ENCODE assay signal across 9 mouse cellular contexts in the genomic region with DNA sequence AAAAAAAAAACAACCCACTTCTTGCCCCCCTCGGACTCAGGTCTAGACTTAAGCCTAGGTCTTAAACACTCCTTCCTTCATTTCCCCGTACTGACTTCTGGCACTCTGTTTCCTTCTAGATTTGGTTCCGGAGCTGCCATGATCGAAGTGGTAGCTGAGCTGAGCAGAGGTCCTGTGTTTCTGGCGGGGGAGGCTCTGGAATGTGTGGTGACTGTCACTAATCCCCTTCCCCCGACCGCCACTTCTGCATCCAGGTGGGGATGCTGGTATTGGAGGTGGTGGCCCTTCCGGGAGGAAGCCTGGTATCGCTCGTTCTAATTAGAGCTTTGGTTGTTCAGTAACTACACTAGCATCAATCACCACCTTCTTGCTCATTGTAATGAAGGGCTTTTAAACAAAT. TPM values are rescaled to one million over a fixed set of nuclear protein-coding genes. Genes with fewer than 3 reads are reported as not detected.
DNase-seq lines count a peak whose midpoint lies in the region; ATAC-seq and TF ChIP-seq lines count a peak whose summit lies in the region.
"Had no signal": no experiment of that assay in that cellular context is flagged by ENCODE, and none has a peak within 500 bp of the region (broad histone marks: within the 10 kb centered on the region; RNA-seq: fewer than 3 reads in every experiment).

No protein-coding gene starts in this region.

- peak overlapping the region; percentile 95 for H3K9ac ChIP-seq in heart, embryonic 13.5 days
- peak overlapping the region; percentile 80 for H3K9ac ChIP-seq in ES-E14 (ENCODE audit: insufficient read depth, low read depth, low read length, poor library complexity, severe bottlenecking)
- peak overlapping the region; percentile 96 for H3K9ac ChIP-seq in forebrain, embryonic 15.5 days (replicated peaks)
- peak overlapping the region; percentile 92 for H3K9ac ChIP-seq in liver, embryonic 15.5 days

- ATAC-seq in heart, embryonic 13.5 days (ENCODE audit: extremely low read depth, insufficient number of reproducible peaks, low FRiP score, low TSS enrichment) = no peak
- ATAC-seq in forebrain, embryonic 15.5 days (replicated peaks) = no peak; the same call in 1 of the 2 replicates
- no peak for ATAC-seq in liver, embryonic 15.5 days (ENCODE audit: insufficient read depth)

- H3K27ac ChIP-seq in heart, embryonic 13.5 days (replicated peaks) = peak overlapping the region; percentile 93
- H3K27ac ChIP-seq in ES-E14 (ENCODE audit: insufficient read depth, low read depth, low read length, poor library complexity, severe bottlenecking) = no peak overlapping the region
- peak overlapping the region; percentile 56 for H3K27ac ChIP-seq in forebrain, embryonic 15.5 days (replicated peaks)
- H3K27ac ChIP-seq in liver, embryonic 15.5 days (replicated peaks) = peak overlapping the region; percentile 92

- in situ Hi-C loops in ES-E14 (cut with MboI; ENCODE audit: low sequenced_read_pairs in 2 of 2, unreplicated experiment in 2 of 2) = no loop called here

- 5% methylated on average over 10 of the region's 10 CpGs for WGBS in heart, embryonic 13.5 days
- 5% methylated on average over 10 of the region's 10 CpGs for WGBS in forebrain, embryonic 15.5 days
- 6% methylated on average over 10 of the region's 10 CpGs for WGBS in liver, embryonic 15.5 days (ENCODE audit: insufficient replicate concordance)

- no peaks in the 10 kb centered on the region for H3K9me3 ChIP-seq in heart, embryonic 13.5 days
- no peaks in the 10 kb centered on the region for H3K9me3 ChIP-seq in ES-E14 (ENCODE audit: control insufficient read depth, insufficient read depth, low read depth, low read length)
- no peaks in the 10 kb centered on the region for H3K9me3 ChIP-seq in forebrain, embryonic 15.5 days
- no peaks in the 10 kb centered on the region for H3K9me3 ChIP-seq in liver, embryonic 15.5 days (replicated peaks)

- H3K36me3 ChIP-seq in heart, embryonic 13.5 days = peaks cover 44% of the 10 kb centered on the region
- H3K36me3 ChIP-seq in ES-E14 (ENCODE audit: control insufficient read depth, insufficient read depth, low read length, poor library complexity, severe bottlenecking) = peaks cover 21% of the 10 kb centered on the region; the same call in 1 of the 2 replicates
- peaks cover 30% of the 10 kb centered on the region for H3K36me3 ChIP-seq in forebrain, embryonic 15.5 days
- peaks cover 47% of the 10 kb centered on the region for H3K36me3 ChIP-seq in liver, embryonic 15.5 days (replicated peaks)

- no peak for DNase-seq in heart, adult 9 months (ENCODE audit: low spot score in 2 of 2)
- no peak for DNase-seq in ES-E14 (ENCODE audit: low read depth, low spot score)
- no peak for DNase-seq in spleen, postnatal 36 days (ENCODE audit: low spot score in 2 of 2)
- DNase-seq in right cerebral cortex, postnatal 25 days = no peak
- DNase-seq in left cerebral cortex, postnatal 4 days = no peak

- peaks cover 49% of the 10 kb centered on the region for H3K4me1 ChIP-seq in heart, embryonic 13.5 days
- H3K4me1 ChIP-seq in ES-E14 (ENCODE audit: control insufficient read depth in 2 of 2, insufficient read depth in 2 of 2, low read length in 2 of 2, poor library complexity in 1 of 2) = peaks cover 5 to 7% of the 10 kb centered on the region in 2 experiments; a peak in 3 of 4 replicates
- H3K4me1 ChIP-seq in forebrain, embryonic 15.5 days = peaks cover 48% of the 10 kb centered on the region
- H3K4me1 ChIP-seq in liver, embryonic 15.5 days (replicated peaks) = peaks cover 55% of the 10 kb centered on the region

- intact Hi-C loops in left cerebral cortex, postnatal 4 days (cut with DNase I) = no loop called here

- peak overlapping the region; percentile 90 for H3K4me3 ChIP-seq in heart, embryonic 13.5 days
- peak overlapping the region; percentile 78 to 100 for H3K4me3 ChIP-seq in ES-E14 (ENCODE audit: insufficient read depth in 1 of 2, low read depth in 1 of 2, low read length in 2 of 2, poor library complexity in 1 of 2, severe bottlenecking in 1 of 2)
- H3K4me3 ChIP-seq in forebrain, embryonic 15.5 days = peak overlapping the region; percentile 87
- H3K4me3 ChIP-seq in liver, embryonic 15.5 days (replicated peaks) = peak overlapping the region; percentile 95

- peak overlapping the region; percentile 98 for H3K4me2 ChIP-seq in heart, embryonic 13.5 days
- peak overlapping the region; percentile 96 for H3K4me2 ChIP-seq in forebrain, embryonic 15.5 days (replicated peaks)
- H3K4me2 ChIP-seq in liver, embryonic 15.5 days = peak overlapping the region; percentile 90

- no peaks in the 10 kb centered on the region for H3K27me3 ChIP-seq in heart, embryonic 13.5 days (replicated peaks)
- H3K27me3 ChIP-seq in forebrain, embryonic 15.5 days = no peaks in the 10 kb centered on the region
- H3K27me3 ChIP-seq in liver, embryonic 15.5 days = no peaks in the 10 kb centered on the region
- H3K27me3 ChIP-seq: Patski had no signal

TF ChIP-seq in ES-E14, 5 proteins besides CTCF, POLR2A, EP300 and RAD21:
- TF ChIP-seq MAFK (IDR thresholded peaks at IDR 0.05; ENCODE audit: insufficient read depth, low read depth, low read length) (no peak), ZNF384 (IDR thresholded peaks at IDR 0.05; ENCODE audit: low read depth, low read length) (no peak), HCFC1 (IDR thresholded peaks at IDR 0.05; ENCODE audit: borderline replicate concordance, insufficient read depth, low read length) (no peak), CHD2 (IDR thresholded peaks at IDR 0.05; ENCODE audit: low read depth, low read length) (no peak), ZC3H11A (IDR thresholded peaks at IDR 0.05; ENCODE audit: borderline replicate concordance, low read depth, low read length) (no peak)
TF ChIP-seq in ES-E14: peak in this region for 0.

RNA-seq across cellular contexts. Expression of gene Gba2, which starts 0.6 kb away (rescaled TPM):
- polyA plus RNA-seq in heart, embryonic 13.5 days (2015; fragmentation: Nextera tagmentation; extraction: Ambion mirVana) = 20.3 and 22.4 TPM in 2 replicates
- 8.9 and 10.8 TPM in 2 replicates for total RNA-seq in ES-E14 (2012; rRNA removed)
- polyA plus RNA-seq in forebrain, embryonic 15.5 days (2015; fragmentation: Nextera tagmentation; extraction: Ambion mirVana) = 59.1 and 61.0 TPM in 2 replicates
- 16.7 and 18.8 TPM in 2 replicates for polyA plus RNA-seq in liver, embryonic 15.5 days (2015; fragmentation: Nextera tagmentation; extraction: Ambion mirVana)
- 10 to 100 TPM; 63.9 to 71.7 TPM for total RNA-seq in left cerebral cortex, postnatal 4 days (2021)

RNA-seq across cellular contexts. Expression of gene Rgp1, which starts 0.7 kb away (rescaled TPM):
- polyA plus RNA-seq in heart, embryonic 13.5 days (2015; fragmentation: Nextera tagmentation; extraction: Ambion mirVana) = 20.6 and 21.4 TPM in 2 replicates
- total RNA-seq in ES-E14 (2012; rRNA removed) = 27.1 and 37.6 TPM in 2 replicates
- 21.5 and 28.2 TPM in 2 replicates for polyA plus RNA-seq in forebrain, embryonic 15.5 days (2015; fragmentation: Nextera tagmentation; extraction: Ambion mirVana)
- 13.6 and 15.7 TPM in 2 replicates for polyA plus RNA-seq in liver, embryonic 15.5 days (2015; fragmentation: Nextera tagmentation; extraction: Ambion mirVana)
- total RNA-seq in left cerebral cortex, postnatal 4 days (2021) = 10 to 100 TPM; 47.1 to 54.1 TPM

RNA-seq across cellular contexts. Expression of gene Msmp, which starts 5.0 kb away (rescaled TPM):
- polyA plus RNA-seq in heart, embryonic 13.5 days (2015; fragmentation: Nextera tagmentation; extraction: Ambion mirVana) = 0.62 and 2.1 TPM in 2 replicates
- total RNA-seq in ES-E14 (2012; rRNA removed) = 0.48 and 0.49 TPM in 2 replicates
- 0.56 and 0.81 TPM in 2 replicates for polyA plus RNA-seq in forebrain, embryonic 15.5 days (2015; fragmentation: Nextera tagmentation; extraction: Ambion mirVana)
- 0.58 TPM in 1 of 2 replicates, not detected in the other for polyA plus RNA-seq in liver, embryonic 15.5 days (2015; fragmentation: Nextera tagmentation; extraction: Ambion mirVana)
- total RNA-seq in left cerebral cortex, postnatal 4 days (2021) = not detected
- polyA plus RNA-seq: Patski had no signal

RNA-seq across cellular contexts. Expression of gene Tln1, which starts 16.8 kb away (rescaled TPM):
- polyA plus RNA-seq in heart, embryonic 13.5 days (2015; fragmentation: Nextera tagmentation; extraction: Ambion mirVana) = 76.9 and 78.1 TPM in 2 replicates
- 78.1 and 105 TPM in 2 replicates for total RNA-seq in ES-E14 (2012; rRNA removed)
- 53.2 and 54.2 TPM in 2 replicates for polyA plus RNA-seq in forebrain, embryonic 15.5 days (2015; fragmentation: Nextera tagmentation; extraction: Ambion mirVana)
- polyA plus RNA-seq in liver, embryonic 15.5 days (2015; fragmentation: Nextera tagmentation; extraction: Ambion mirVana) = 37.5 and 40.3 TPM in 2 replicates
- total RNA-seq in left cerebral cortex, postnatal 4 days (2021) = 10 to 100 TPM; 49.1 to 59.1 TPM

RNA-seq across cellular contexts. Expression of gene Creb3, which starts 17.1 kb away (rescaled TPM):
- 57.8 and 59.1 TPM in 2 replicates for polyA plus RNA-seq in heart, embryonic 13.5 days (2015; fragmentation: Nextera tagmentation; extraction: Ambion mirVana)
- total RNA-seq in ES-E14 (2012; rRNA removed) = 51.0 and 55.2 TPM in 2 replicates
- polyA plus RNA-seq in forebrain, embryonic 15.5 days (2015; fragmentation: Nextera tagmentation; extraction: Ambion mirVana) = 77.7 and 78.8 TPM in 2 replicates
- polyA plus RNA-seq in liver, embryonic 15.5 days (2015; fragmentation: Nextera tagmentation; extraction: Ambion mirVana) = 22.3 and 24.9 TPM in 2 replicates
- 10 to 100 TPM; 63.2 to 67.5 TPM for total RNA-seq in left cerebral cortex, postnatal 4 days (2021)
